Mouse (Mus musculus): Measurements from ENCODE around the gene Slc13a3.

Gene Slc13a3

DNA sequence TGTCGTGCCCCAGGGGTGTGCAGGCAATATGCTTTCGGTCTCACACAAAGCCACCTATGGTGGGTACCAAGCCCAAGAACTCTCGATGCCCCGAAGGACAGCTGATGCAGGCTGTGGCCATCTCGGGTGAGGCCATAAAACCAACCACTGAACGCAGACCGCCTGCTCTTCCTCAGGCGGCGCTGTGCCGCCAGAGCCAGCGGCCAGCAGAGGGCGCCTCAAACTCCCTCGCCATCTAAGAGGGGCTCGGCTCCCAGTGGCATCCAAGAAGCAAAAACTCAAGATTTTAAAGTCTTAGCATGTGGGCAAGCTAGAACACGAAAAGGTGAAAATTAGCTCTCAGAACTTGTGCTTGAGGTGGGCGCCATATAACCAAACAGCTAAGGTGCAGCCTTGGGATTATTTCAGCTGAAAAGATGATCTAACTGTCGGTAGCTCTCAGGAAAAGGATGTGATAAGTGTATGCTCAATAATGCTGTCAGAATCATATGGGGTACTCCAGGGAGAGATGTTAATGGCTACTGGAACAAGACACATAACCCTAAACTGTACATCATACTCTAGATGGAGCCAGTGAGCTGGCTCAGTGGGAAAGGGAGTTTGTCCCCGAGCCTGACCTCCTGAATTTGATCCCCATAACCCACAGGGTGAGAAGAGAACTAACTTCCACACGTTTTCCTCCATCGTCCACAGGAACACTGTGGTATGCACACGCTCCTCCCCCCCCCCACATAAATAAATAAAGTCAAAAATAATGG is 108.5 kb downstream of the Slc13a3 start:
- peak; percentile 80 for DNase-seq (ENCODE audit: low spot score)

DNA sequence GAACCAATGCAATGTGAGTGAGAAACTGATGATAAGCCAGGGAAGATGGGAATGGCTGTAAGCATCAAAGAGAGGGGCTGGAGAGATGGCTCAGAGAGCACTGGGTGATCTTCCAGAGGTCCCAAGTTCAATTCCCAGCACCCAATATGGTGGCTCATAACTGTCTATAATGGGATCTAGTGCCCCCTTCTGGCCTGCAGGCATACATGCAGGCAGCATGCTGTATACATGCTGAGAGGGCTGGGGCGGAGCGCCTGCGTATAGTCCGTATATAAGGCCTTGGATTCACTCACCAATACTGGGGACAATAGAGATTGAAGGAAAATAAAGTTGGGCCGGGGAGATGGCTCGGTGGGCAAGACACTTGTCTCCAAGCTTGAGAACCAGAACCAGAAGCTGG is 109.7 kb downstream of the Slc13a3 start:
- no peak for DNase-seq (ENCODE audit: low spot score)

DNA sequence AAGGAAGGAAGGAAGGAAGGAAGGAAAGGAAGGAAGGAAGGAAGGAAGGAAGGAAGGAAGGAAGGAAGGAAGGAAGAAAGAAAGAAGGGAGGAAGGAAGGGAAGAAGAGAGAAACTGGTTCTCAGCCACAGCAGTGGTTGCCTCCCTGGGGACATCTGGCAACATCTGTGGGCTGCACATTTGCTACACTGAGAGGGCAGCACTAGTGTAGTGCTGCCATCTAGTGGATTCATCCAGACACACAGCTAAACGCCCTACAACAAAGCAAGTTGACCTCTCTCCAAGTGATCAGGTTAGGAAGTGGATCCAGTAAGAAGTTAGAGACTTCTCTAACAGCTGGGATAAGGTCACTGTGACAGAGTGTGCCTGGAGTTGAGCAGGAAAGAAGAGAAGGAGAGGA is 112.2 kb downstream of the Slc13a3 start:
- DNase-seq (ENCODE audit: low spot score), result peak; percentile 90
